Mouse (Mus musculus) embryonic facial prominence, embryonic 14.5 days (tissue): ENCODE results near the gene Hist1h2ad. TPM values are rescaled to one million over a fixed set of nuclear protein-coding genes. Genes with fewer than 3 reads are reported as not detected.
A peak's percentile ranks its signal among the peaks of the same experiment; 100 is the strongest.
"Not testable (repeated sequence)": the region's sequence is repeated elsewhere in the genome, so short reads cannot be mapped to it uniquely, and the experiment has no call there.

Experiments
- ATAC-seq: fragments of 200-750 bp; cut with Nextera tagmentation; 2 replicates; pipeline ENCODE4 v1.8.0; 2017; ENCODE audit warnings: low read depth, moderate number of reproducible peaks, moderate TSS enrichment
- DNase-seq: peaks from one replicate; pipeline ENCODE4 v3.0.0-alpha.2; 2015; ENCODE audit warnings: low spot score
- H3K27ac ChIP-seq: fragments of 300-500 bp; sonication (generic); replicated peaks from 2 replicates; pipeline ENCODE4 v1.5.1; 2014; ENCODE audit warnings: low read depth, mild to moderate bottlenecking, low read length, moderate library complexity
- H3K27me3 ChIP-seq: fragments of 300-500 bp; sonication (generic); replicated peaks from 2 replicates; pipeline ENCODE4 v1.6.1; 2014; ENCODE audit warnings: low read length; ENCODE audit not compliant: control insufficient read depth, insufficient read depth
- H3K36me3 ChIP-seq: fragments of 300-500 bp; sonication (generic); 2 replicates; pipeline ENCODE4 v1.6.1; 2014; ENCODE audit warnings: low read length, mixed read lengths; ENCODE audit not compliant: control insufficient read depth, insufficient read depth
- H3K4me1 ChIP-seq: fragments of 300-500 bp; sonication (generic); 2 replicates; pipeline ENCODE4 v1.6.1; 2014; ENCODE audit warnings: antibody characterized with exemption, low read length; ENCODE audit not compliant: control insufficient read depth, insufficient read depth
- H3K4me2 ChIP-seq: fragments of 300-500 bp; sonication (generic); 2 replicates; pipeline ENCODE4 v1.6.1; 2014; ENCODE audit warnings: low read depth, mild to moderate bottlenecking, low read length, moderate library complexity, mixed read lengths
- H3K4me3 ChIP-seq: fragments of 300-500 bp; sonication (generic); 2 replicates; pipeline ENCODE4 v1.5.1; 2014; ENCODE audit warnings: low read depth, mild to moderate bottlenecking, low read length
- H3K9ac ChIP-seq: fragments of 300-500 bp; sonication (generic); 2 replicates; pipeline ENCODE4 v1.6.1; 2014; ENCODE audit warnings: low read depth, mild to moderate bottlenecking, low read length, moderate library complexity, mixed read lengths
- H3K9me3 ChIP-seq: fragments of 300-500 bp; sonication (generic); 2 replicates; pipeline ENCODE4 v1.6.1; 2016; ENCODE audit warnings: low read length; ENCODE audit not compliant: control insufficient read depth
- WGBS: fragments of 180-500 bp; shearing (Covaris S2); extraction: QIAGEN DNeasy Blood & Tissue Kit; methylation state at CpG from one replicate; pipeline ENCODE4 v1.1.7; 2014; 5-methylcytosine and 5-hydroxymethylcytosine counted together
- polyA plus RNA-seq: library from polyadenylated mRNA; unstranded; fragments of >200 nt; fragmentation: Nextera tagmentation; extraction: Ambion mirVana; gene quantifications from 2 replicates; pipeline ENCODE4 v1.2.1, GENCODE M21; 2014

Hist1h2ad gene
- polyA plus RNA-seq, 1 experiment from 2014 or later, result 1.6 TPM

- DNase-seq, result peak; percentile 98
- no peaks in the 10 kb centered on the region for H3K27me3 ChIP-seq
- peak; percentile 71 for ATAC-seq
- H3K36me3 ChIP-seq, result no peaks in the 10 kb centered on the region
- under 1% methylated on average over 18 of the region's 18 CpGs for WGBS
- H3K4me2 ChIP-seq, result peak overlapping the region; percentile 97
- H3K9me3 ChIP-seq, result no peaks in the 10 kb centered on the region
- H3K9ac ChIP-seq, result peak overlapping the region; percentile 87
- H3K4me1 ChIP-seq, result peaks cover 11% of the 10 kb centered on the region; the same call in 1 of the 2 replicates
- peak overlapping the region; percentile 58 for H3K4me3 ChIP-seq
- peak overlapping the region; percentile 98 for H3K27ac ChIP-seq
Observed at GRCm38 (mm10) chr13:23555839-23556416, 18.3 kb upstream of the Hist1h2ad start.

DNA sequence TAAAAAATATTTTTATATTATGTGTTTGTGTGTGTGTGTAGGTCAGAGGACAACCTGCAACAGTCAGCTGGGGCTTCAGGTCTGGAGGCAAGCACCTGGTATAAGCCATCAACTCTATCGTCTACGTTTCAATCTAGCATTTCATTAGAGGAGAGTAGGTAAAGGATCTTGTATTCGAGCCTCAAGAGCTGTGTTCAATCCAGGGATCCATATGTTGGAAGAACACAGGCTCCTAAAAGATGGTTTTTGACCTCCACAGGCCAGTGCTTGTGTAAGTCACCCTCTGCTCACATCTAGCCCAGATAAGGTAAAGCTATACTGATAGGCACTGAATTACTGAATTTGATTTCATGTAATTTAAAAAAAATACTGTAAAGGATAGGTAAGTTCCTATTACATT lies 17.3 kb upstream of the Hist1h2ad start:
- Histone ChIP-seq H3K4me3 (no peak overlapping the region), H3K4me2 (peak overlapping the region; percentile 97), H3K9ac (no peak overlapping the region), H3K4me1 (peaks cover 10% of the 10 kb centered on the region; the same call in 1 of the 2 replicates), H3K9me3 (no peaks in the 10 kb centered on the region), H3K27me3 (no peaks in the 10 kb centered on the region), H3K36me3 (no peaks in the 10 kb centered on the region), H3K27ac (peak overlapping the region; percentile 98)
- no peak for DNase-seq
- no peak for ATAC-seq
- 45% methylated on average over 3 of the region's 3 CpGs for WGBS

- ATAC-seq, H3K27me3 ChIP-seq, H3K4me1 ChIP-seq, H3K4me3 ChIP-seq, H3K9me3 ChIP-seq, H3K36me3 ChIP-seq: not testable (repeated sequence)
- H3K27ac ChIP-seq, result peak overlapping the region; percentile 28; the same call in 1 of the 2 replicates
- peak overlapping the region; percentile 29 for H3K4me2 ChIP-seq
- 0 out of 2 replicates have a peak overlapping the region, but pooled peaks have one; percentile 34 for H3K9ac ChIP-seq
- WGBS, result 15% methylated on average over 2 of the region's 2 CpGs
- peak; percentile 12 for DNase-seq
Observed at GRCm38 (mm10) chr13:23560699-23561098, 13.5 kb upstream of the Hist1h2ad start.

DNA sequence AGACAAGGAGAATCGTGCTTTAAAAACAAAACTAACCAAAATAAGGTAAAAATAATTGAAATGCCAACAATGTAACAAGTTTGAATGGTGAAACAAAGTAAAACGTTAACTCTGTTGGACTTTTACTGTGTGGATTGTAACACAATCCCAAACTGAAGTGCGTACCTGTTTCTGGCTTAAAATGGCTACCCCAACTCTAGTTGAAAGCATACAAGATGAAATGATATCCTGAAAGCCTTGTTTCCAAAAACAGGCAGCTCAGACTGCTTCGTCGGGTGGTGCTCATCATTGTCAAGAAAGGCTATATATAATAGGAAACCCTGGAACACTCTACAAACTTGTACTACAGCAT lies 12.7 kb upstream of the Hist1h2ad start:
- H3K9ac ChIP-seq, result peak overlapping the region; percentile 63
- WGBS, result 4% methylated on average over 2 of the region's 5 CpGs
- H3K4me3 ChIP-seq, result peak overlapping the region; percentile 42
- H3K9me3 ChIP-seq, DNase-seq, H3K4me1 ChIP-seq, H3K27me3 ChIP-seq, H3K36me3 ChIP-seq, ATAC-seq: not testable (repeated sequence)
- H3K4me2 ChIP-seq, result peak overlapping the region; percentile 70
- H3K27ac ChIP-seq, result peak overlapping the region; percentile 98

GRCm38 (mm10) chr13:23561883-23562659 lies 12.1 kb upstream of the Hist1h2ad start, which contains the start of gene Hist1h3e:
Gene Hist1h3e, minus strand, starts transcription at chr13:23562369.
- H3K9me3 ChIP-seq, H3K4me1 ChIP-seq, H3K27me3 ChIP-seq, H3K36me3 ChIP-seq: not testable (repeated sequence)
- DNase-seq (peak; percentile 99), ATAC-seq (peak; percentile 93)
- peak within 1 kb of the TSS; percentile 70 for H3K4me2 ChIP-seq
- H3K27ac ChIP-seq, result peak within 1 kb of the TSS; percentile 98
- peak within 1 kb of the TSS; percentile 42 for H3K4me3 ChIP-seq
- WGBS, result 0% methylated on average over 35 of the region's 67 CpGs
- peak within 1 kb of the TSS; percentile 63 for H3K9ac ChIP-seq

GRCm38 (mm10) chr13:23562699-23563462 lies 11.3 kb upstream of the Hist1h2ad start:
- Histone ChIP-seq H3K27ac (peak overlapping the region; percentile 98), H3K36me3 (no peaks in the 10 kb centered on the region), H3K4me3 (peak overlapping the region; percentile 42), H3K4me2 (peak overlapping the region; percentile 70), H3K27me3 (no peaks in the 10 kb centered on the region), H3K9me3 (no peaks in the 10 kb centered on the region), H3K4me1 (no peaks in the 10 kb centered on the region), H3K9ac (peak overlapping the region; percentile 63)
- peak; percentile 45 for ATAC-seq
- 3% methylated on average over 18 of the region's 18 CpGs for WGBS
- DNase-seq, result peak; percentile 91

- no peaks in the 10 kb centered on the region for H3K27me3 ChIP-seq
- DNase-seq (no peak), ATAC-seq (no peak)
- no peaks in the 10 kb centered on the region for H3K36me3 ChIP-seq
- H3K4me2 ChIP-seq, result no peak overlapping the region
- no peaks in the 10 kb centered on the region for H3K9me3 ChIP-seq
- no peak overlapping the region for H3K4me3 ChIP-seq
- WGBS, result 89% methylated on average over 2 of the region's 2 CpGs
- H3K9ac ChIP-seq, result no peak overlapping the region
- no peaks in the 10 kb centered on the region for H3K4me1 ChIP-seq
- peak overlapping the region; percentile 98 for H3K27ac ChIP-seq
Observed at GRCm38 (mm10) chr13:23564482-23564881, 9.7 kb upstream of the Hist1h2ad start.

DNA sequence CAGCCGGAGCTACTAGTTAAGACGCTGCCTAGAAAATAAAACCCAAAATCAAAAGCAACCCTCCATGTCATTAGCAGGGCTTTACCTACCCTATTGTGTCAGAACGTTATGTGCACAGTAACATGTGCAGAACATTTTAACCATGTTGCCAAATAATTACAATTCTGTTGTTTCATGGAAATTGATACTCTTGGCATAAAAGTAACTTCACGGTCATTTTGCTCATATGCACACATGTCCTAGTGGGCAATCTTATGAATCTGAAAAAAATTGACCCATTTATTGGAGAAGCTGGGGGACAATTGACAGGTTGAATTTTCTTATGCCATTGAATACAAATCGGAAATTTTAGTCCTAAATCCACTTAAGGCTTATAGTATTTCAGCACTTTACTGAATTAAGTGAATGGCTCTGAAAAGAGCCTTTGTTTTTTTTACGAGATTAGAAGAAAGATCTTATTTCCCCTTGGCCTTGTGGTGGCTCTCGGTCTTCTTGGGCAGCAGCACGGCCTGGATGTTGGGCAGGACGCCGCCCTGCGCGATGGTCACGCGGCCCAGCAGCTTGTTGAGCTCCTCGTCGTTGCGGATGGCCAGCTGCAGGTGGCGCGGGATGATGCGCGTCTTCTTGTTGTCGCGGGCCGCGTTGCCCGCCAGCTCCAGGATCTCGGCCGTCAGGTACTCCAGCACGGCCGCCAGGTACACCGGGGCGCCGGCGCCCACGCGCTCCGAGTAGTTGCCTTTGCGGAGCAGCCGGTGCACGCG lies 3.7 kb upstream of the Hist1h2ad start:
- not testable (repeated sequence) for H3K4me1 ChIP-seq, H3K27me3 ChIP-seq, H3K36me3 ChIP-seq, H3K9me3 ChIP-seq
- DNase-seq (peak; percentile 58), ATAC-seq (peak; percentile 2; the same call in 1 of the 2 replicates)
- Histone ChIP-seq H3K4me2 (peak overlapping the region; percentile 75), H3K27ac (peak overlapping the region; percentile 94), H3K4me3 (peak overlapping the region; percentile 52), H3K9ac (peak overlapping the region; percentile 57)
- WGBS, result 2% methylated on average over 11 of the region's 41 CpGs
